Mouse (Mus musculus) intestine, postnatal 0 days (tissue): ENCODE data around the gene Gemin7. TPM values are rescaled to one million over a fixed set of nuclear protein-coding genes. Genes with fewer than 3 reads are reported as not detected.
"Not testable (repeated sequence)": the region's sequence is repeated elsewhere in the genome, so short reads cannot be mapped to it uniquely, and the experiment has no call there.

ENCODE experiments used
- ATAC-seq: fragments of 200-750 bp; cut with Nextera tagmentation; 2 replicates; pipeline ENCODE4 v1.8.0; 2017; ENCODE audit warnings: mild to moderate bottlenecking, moderate TSS enrichment, moderate library complexity
- H3K27ac ChIP-seq: fragments of 300-500 bp; sonication (generic); 2 replicates; pipeline ENCODE4 v1.5.1; 2014; ENCODE audit warnings: mild to moderate bottlenecking, low read depth, low read length, moderate library complexity
- H3K27me3 ChIP-seq: fragments of 300-500 bp; sonication (generic); replicated peaks from 2 replicates; pipeline ENCODE4 v1.6.1; 2014; ENCODE audit warnings: low read length, mixed read lengths; ENCODE audit not compliant: control insufficient read depth, insufficient read depth
- H3K36me3 ChIP-seq: fragments of 300-500 bp; sonication (generic); 2 replicates; pipeline ENCODE4 v1.6.1; 2014; ENCODE audit warnings: mild to moderate bottlenecking, moderate library complexity; ENCODE audit not compliant: control insufficient read depth, insufficient read depth
- H3K4me1 ChIP-seq: fragments of 300-500 bp; sonication (generic); replicated peaks from 2 replicates; pipeline ENCODE4 v1.6.1; 2014; ENCODE audit warnings: antibody characterized with exemption, low read length, mixed read lengths; ENCODE audit not compliant: control insufficient read depth, insufficient read depth
- H3K4me2 ChIP-seq: fragments of 300-500 bp; sonication (generic); replicated peaks from 2 replicates; pipeline ENCODE4 v1.6.1; 2014; ENCODE audit warnings: low read depth, mild to moderate bottlenecking, moderate library complexity
- H3K4me3 ChIP-seq: fragments of 300-500 bp; sonication (generic); 2 replicates; pipeline ENCODE4 v1.5.1; 2014; ENCODE audit warnings: low read depth, low read length
- H3K9ac ChIP-seq: fragments of 300-500 bp; sonication (generic); 2 replicates; pipeline ENCODE4 v1.6.1; 2014; ENCODE audit warnings: mild to moderate bottlenecking, low read depth, low read length
- H3K9me3 ChIP-seq: fragments of 300-500 bp; sonication (generic); 2 replicates; pipeline ENCODE4 v1.6.1; 2016; ENCODE audit warnings: mixed run types; ENCODE audit not compliant: control insufficient read depth
- CTCF ChIP-seq: sonication (generic); IDR thresholded peaks from 2 replicates; pipeline ENCODE4 v1.5.1; 2016; ENCODE audit warnings: low read depth, mild to moderate bottlenecking, control low read depth, antibody characterized with exemption, moderate library complexity
- WGBS: fragments of 180-500 bp; shearing (Covaris S2); extraction: QIAGEN DNeasy Blood & Tissue Kit; methylation state at CpG from one replicate; pipeline ENCODE4 v1.1.7; 2014; 5-methylcytosine and 5-hydroxymethylcytosine counted together
- polyA plus RNA-seq: library from polyadenylated mRNA; unstranded; fragments of >200 nt; fragmentation: Nextera tagmentation; extraction: Ambion mirVana; gene quantifications from 2 replicates; pipeline ENCODE4 v1.2.1, GENCODE M21; 2015

The Gemin7 gene
- polyA plus RNA-seq, 1 experiment from 2014 or later, result 102 TPM

- Histone ChIP-seq H3K27me3 (no peaks in the 10 kb centered on the region), H3K4me2 (0 out of 2 replicates have a peak overlapping the region, but pooled peaks have one; percentile 9), H3K9me3 (no peaks in the 10 kb centered on the region), H3K4me1 (peaks cover 3% of the 10 kb centered on the region; the same call in 1 of the 2 replicates), H3K9ac (no peak overlapping the region), H3K27ac (peak overlapping the region; percentile 78), H3K4me3 (no peak overlapping the region), H3K36me3 (peaks cover 34% of the 10 kb centered on the region; the same call in 1 of the 2 replicates)
- peak; percentile 94 for ATAC-seq
- 58% methylated on average over 12 of the region's 12 CpGs for WGBS
- TF ChIP-seq CTCF, result no peak
Measured at GRCm38 (mm10) chr7:19615036-19615577, 37.7 kb upstream of the Gemin7 start.

- TF ChIP-seq CTCF, result peak; percentile 44
- H3K4me3 ChIP-seq, result no peak overlapping the region
- H3K9ac ChIP-seq, result no peak overlapping the region
- H3K9me3 ChIP-seq, result no peaks in the 10 kb centered on the region
- 0 out of 2 replicates have a peak, but pooled peaks cover 3% of the 10 kb centered on the region for H3K4me1 ChIP-seq
- H3K4me2 ChIP-seq, result no peak overlapping the region
- H3K27me3 ChIP-seq, result no peaks in the 10 kb centered on the region
- ATAC-seq, result no peak
- 78% methylated on average over 5 of the region's 5 CpGs for WGBS
- H3K36me3 ChIP-seq, result peaks cover 30% of the 10 kb centered on the region; the same call in 1 of the 2 replicates
- H3K27ac ChIP-seq, result no peak overlapping the region
Measured at GRCm38 (mm10) chr7:19610969-19611368, 33.6 kb upstream of the Gemin7 start.

- Histone ChIP-seq H3K4me1 (0 out of 2 replicates have a peak, but pooled peaks cover 3% of the 10 kb centered on the region), H3K27ac (peak overlapping the region; percentile 62), H3K4me2 (no peak overlapping the region), H3K9me3 (no peaks in the 10 kb centered on the region), H3K9ac (no peak overlapping the region), H3K36me3 (peaks cover 29% of the 10 kb centered on the region; the same call in 1 of the 2 replicates), H3K27me3 (no peaks in the 10 kb centered on the region), H3K4me3 (no peak overlapping the region)
- WGBS, result 74% methylated on average over 12 of the region's 12 CpGs
- TF ChIP-seq CTCF, result peak; percentile 56
- peak; percentile 82 for ATAC-seq
Measured at GRCm38 (mm10) chr7:19609641-19610332, 32.4 kb upstream of the Gemin7 start.

- ATAC-seq, result no peak
- Histone ChIP-seq H3K4me2 (no peak overlapping the region), H3K9ac (no peak overlapping the region), H3K4me3 (no peak overlapping the region), H3K9me3 (no peaks in the 10 kb centered on the region), H3K36me3 (peaks cover 11% of the 10 kb centered on the region; the same call in 1 of the 2 replicates), H3K4me1 (no peaks in the 10 kb centered on the region), H3K27ac (no peak overlapping the region), H3K27me3 (no peaks in the 10 kb centered on the region)
- WGBS, result 82% methylated on average over 5 of the region's 5 CpGs
- peak; percentile 23 for TF ChIP-seq CTCF
Measured at GRCm38 (mm10) chr7:19607291-19607690, 29.9 kb upstream of the Gemin7 start.

GRCm38 (mm10) chr7:19604606-19605214 lies 27.3 kb upstream of the Gemin7 start:
- H3K27ac ChIP-seq, result peak overlapping the region; percentile 51
- H3K9ac ChIP-seq, H3K27me3 ChIP-seq, H3K9me3 ChIP-seq, H3K4me1 ChIP-seq: not testable (repeated sequence)
- 52% methylated on average over 10 of the region's 10 CpGs for WGBS
- H3K4me2 ChIP-seq, result peak overlapping the region; percentile 85
- ATAC-seq, result peak; percentile 48
- peaks cover 18% of the 10 kb centered on the region for H3K36me3 ChIP-seq
- peak overlapping the region; percentile 66 for H3K4me3 ChIP-seq

GRCm38 (mm10) chr7:19603849-19604605 lies 26.6 kb upstream of the Gemin7 start, which contains the start of gene Clasrp:
Gene Clasrp, minus strand, starts transcription at chr7:19604486.
- Histone ChIP-seq H3K4me3 (peak within 1 kb of the TSS; percentile 66), H3K27me3 (no peaks in the 10 kb centered on the region), H3K4me2 (peak within 1 kb of the TSS; percentile 85), H3K9me3 (no peaks in the 10 kb centered on the region), H3K4me1 (no peaks in the 10 kb centered on the region), H3K9ac (peak within 1 kb of the TSS; percentile 84), H3K36me3 (peaks cover 25% of the 10 kb centered on the region), H3K27ac (peak within 1 kb of the TSS; percentile 51)
- TF ChIP-seq CTCF, result peak; percentile 36; the same call in 1 of the 2 replicates
- ATAC-seq, result peak; percentile 89
- under 1% methylated on average over 55 of the region's 57 CpGs for WGBS
